Mouse (Mus musculus) small intestine, adult 2 months (tissue): ENCODE data around the gene AC124108.1.

Source experiments
- CTCF ChIP-seq: fragments of 200-500 bp; IDR thresholded peaks from 2 replicates; pipeline ENCODE4 v1.5.1; 2012; ENCODE audit warnings: low read depth, mild to moderate bottlenecking, control low read depth, inconsistent platforms, low read length, moderate library complexity, mixed read lengths; ENCODE audit not compliant: insufficient replicate concordance, insufficient read length; ENCODE audit errors: extremely low read depth
- POLR2A ChIP-seq: fragments of 200-500 bp; IDR thresholded peaks from 2 replicates; pipeline ENCODE4 v1.6.1; 2012; ENCODE audit warnings: low read depth, mild to moderate bottlenecking, control low read depth, inconsistent platforms, low read length, moderate library complexity

- no peak for TF ChIP-seq CTCF
- TF ChIP-seq POLR2A, result no peak
Measured at GRCm38 (mm10) chr1:132151908-132152307, 39.3 kb upstream of the AC124108.1 start.
